Mouse (Mus musculus): Measurements from ENCODE around the gene Slc39a2. TPM values are rescaled to one million over a fixed set of nuclear protein-coding genes. Genes with fewer than 3 reads are reported as not detected.

The Slc39a2 gene
- polyA plus RNA-seq, 1 experiment from 2014 or later: 0.99 TPM

GRCm38 (mm10) chr14:51911301-51911700, 18.6 kb downstream of the Slc39a2 start:
- DNase-seq (ENCODE audit: low spot score) (no peak), ATAC-seq (replicated peaks; ENCODE audit: low FRiP score, low TSS enrichment, low read depth) (no peak)
- Histone ChIP-seq H3K9ac (ENCODE audit: low read length) (no peak overlapping the region), H3K4me1 (replicated peaks; ENCODE audit: control insufficient read depth, insufficient read depth, low read length) (peaks cover 14% of the 10 kb centered on the region; the same call in 1 of the 2 replicates), H3K27ac (ENCODE audit: low read depth) (no peak overlapping the region), H3K4me2 (ENCODE audit: low read length) (no peak overlapping the region), H3K9me3 (ENCODE audit: control insufficient read depth, low read length) (no peaks in the 10 kb centered on the region), H3K4me3 (ENCODE audit: low read depth, low read length) (no peak overlapping the region), H3K27me3 (replicated peaks; ENCODE audit: control insufficient read depth, insufficient read depth, low read length) (no peaks in the 10 kb centered on the region), H3K36me3 (ENCODE audit: control insufficient read depth, insufficient read depth, low read length) (0 out of 2 replicates have a peak, but pooled peaks cover 7% of the 10 kb centered on the region)
- WGBS: 85% methylated on average over 10 of the region's 10 CpGs

DNA sequence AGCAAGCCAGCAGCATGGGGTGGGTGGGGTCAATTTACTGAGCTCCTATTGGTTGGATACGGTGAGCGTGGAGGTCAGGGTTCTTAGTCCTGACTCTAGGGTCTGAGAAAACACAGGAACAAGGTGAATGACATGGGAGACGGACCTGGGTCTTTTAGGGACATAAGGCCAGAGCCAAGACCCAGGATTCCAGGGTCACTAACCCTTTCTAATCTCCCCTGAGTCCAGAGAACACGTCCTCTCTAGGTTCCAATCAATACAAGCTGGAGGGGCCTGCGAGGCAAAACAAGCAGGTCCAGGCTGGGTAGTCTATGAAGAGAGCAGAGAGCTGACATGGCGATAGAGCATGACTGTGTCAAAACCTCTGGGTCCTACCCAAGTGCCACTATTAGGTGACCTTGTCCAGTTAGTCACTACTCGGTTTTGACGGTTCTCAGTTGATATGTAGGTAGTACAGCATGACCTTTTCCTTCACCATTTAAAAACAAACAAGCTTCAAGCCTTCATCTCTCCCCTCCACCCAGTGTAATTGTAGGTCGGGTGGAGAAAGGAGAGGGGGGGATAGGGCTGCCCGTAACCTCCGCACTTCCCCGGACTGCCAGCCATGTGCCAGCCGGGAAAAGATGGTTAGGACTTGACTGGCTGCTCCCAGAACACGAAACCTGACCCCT, 19.8 kb downstream of the Slc39a2 start:
- H3K4me2 ChIP-seq (ENCODE audit: low read length): peak overlapping the region; percentile 100
- H3K4me3 ChIP-seq (ENCODE audit: low read depth, low read length): peak overlapping the region; percentile 63
- 16% methylated on average over 14 of the region's 14 CpGs for WGBS
- ATAC-seq (replicated peaks; ENCODE audit: low FRiP score, low TSS enrichment, low read depth): peak; percentile 22
- H3K27ac ChIP-seq (ENCODE audit: low read depth): no peak overlapping the region
- H3K9me3 ChIP-seq (ENCODE audit: control insufficient read depth, low read length): no peaks in the 10 kb centered on the region
- H3K36me3 ChIP-seq (ENCODE audit: control insufficient read depth, insufficient read depth, low read length): 0 out of 2 replicates have a peak, but pooled peaks cover 7% of the 10 kb centered on the region
- DNase-seq (ENCODE audit: low spot score): no peak
- H3K4me1 ChIP-seq (replicated peaks; ENCODE audit: control insufficient read depth, insufficient read depth, low read length): peaks cover 14% of the 10 kb centered on the region; the same call in 1 of the 2 replicates
- H3K27me3 ChIP-seq (replicated peaks; ENCODE audit: control insufficient read depth, insufficient read depth, low read length): no peaks in the 10 kb centered on the region
- peak overlapping the region; percentile 60 for H3K9ac ChIP-seq (ENCODE audit: low read length)

GRCm38 (mm10) chr14:51913062-51913959, 20.6 kb downstream of the Slc39a2 start:
- Histone ChIP-seq H3K27ac (ENCODE audit: low read depth) (0 out of 2 replicates have a peak overlapping the region, but pooled peaks have one; percentile 22), H3K9ac (ENCODE audit: low read length) (peak overlapping the region; percentile 60), H3K27me3 (replicated peaks; ENCODE audit: control insufficient read depth, insufficient read depth, low read length) (no peaks in the 10 kb centered on the region), H3K4me2 (ENCODE audit: low read length) (peak overlapping the region; percentile 100), H3K4me3 (ENCODE audit: low read depth, low read length) (peak overlapping the region; percentile 63), H3K4me1 (replicated peaks; ENCODE audit: control insufficient read depth, insufficient read depth, low read length) (peaks cover 14% of the 10 kb centered on the region; the same call in 1 of the 2 replicates), H3K9me3 (ENCODE audit: control insufficient read depth, low read length) (no peaks in the 10 kb centered on the region), H3K36me3 (ENCODE audit: control insufficient read depth, insufficient read depth, low read length) (0 out of 2 replicates have a peak, but pooled peaks cover 7% of the 10 kb centered on the region)
- peak; percentile 81 for DNase-seq (ENCODE audit: low spot score)
- 2% methylated on average over 57 of the region's 58 CpGs for WGBS
- ATAC-seq (replicated peaks; ENCODE audit: low FRiP score, low TSS enrichment, low read depth): peak; percentile 91

GRCm38 (mm10) chr14:51913960-51914762, 21.5 kb downstream of the Slc39a2 start, which contains the start of gene Ndrg2:
Gene Ndrg2 (minus strand): TSS chr14:51914158.
- ATAC-seq (replicated peaks; ENCODE audit: low FRiP score, low TSS enrichment, low read depth): peak; percentile 41
- H3K9ac ChIP-seq (ENCODE audit: low read length): peak within 1 kb of the TSS; percentile 60
- 7% methylated on average over 22 of the region's 23 CpGs for WGBS

DNA sequence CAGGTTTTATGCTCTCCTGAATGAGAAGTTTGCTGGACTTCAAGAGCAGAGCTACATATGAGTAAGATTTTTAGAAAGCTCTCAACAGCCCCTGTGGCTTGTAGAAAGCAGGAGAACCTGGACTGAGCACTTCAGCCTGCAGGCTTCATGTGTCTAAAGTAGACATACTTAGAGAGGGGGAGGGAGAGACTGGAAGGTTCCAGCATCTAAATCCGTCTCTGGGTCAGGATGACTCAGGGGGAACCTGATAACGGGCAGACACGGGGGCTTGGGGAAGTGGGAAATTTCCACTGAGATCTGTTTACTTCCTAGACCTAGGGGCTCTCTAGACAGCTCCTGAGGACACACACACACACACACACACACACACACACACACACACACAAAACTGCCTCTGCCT, 22.3 kb downstream of the Slc39a2 start:
- Histone ChIP-seq H3K27me3 (replicated peaks; ENCODE audit: control insufficient read depth, insufficient read depth, low read length) (no peaks in the 10 kb centered on the region), H3K9ac (ENCODE audit: low read length) (no peak overlapping the region), H3K36me3 (ENCODE audit: control insufficient read depth, insufficient read depth, low read length) (0 out of 2 replicates have a peak, but pooled peaks cover 2% of the 10 kb centered on the region), H3K4me2 (ENCODE audit: low read length) (no peak overlapping the region), H3K27ac (ENCODE audit: low read depth) (no peak overlapping the region), H3K9me3 (ENCODE audit: control insufficient read depth, low read length) (no peaks in the 10 kb centered on the region), H3K4me1 (replicated peaks; ENCODE audit: control insufficient read depth, insufficient read depth, low read length) (peaks cover 14% of the 10 kb centered on the region; the same call in 1 of the 2 replicates), H3K4me3 (ENCODE audit: low read depth, low read length) (no peak overlapping the region)
- ATAC-seq (replicated peaks; ENCODE audit: low FRiP score, low TSS enrichment, low read depth): no peak
- 17% methylated on average over 3 of the region's 3 CpGs for WGBS
- no peak for DNase-seq (ENCODE audit: low spot score)

More at GRCm38 (mm10) chr14:51913960-51914762, 21.5 kb downstream of the Slc39a2 start, which contains the start of gene Ndrg2:
- peak; percentile 67 for DNase-seq (ENCODE audit: low spot score)
- peaks cover 14% of the 10 kb centered on the region; the same call in 1 of the 2 replicates for H3K4me1 ChIP-seq (replicated peaks; ENCODE audit: control insufficient read depth, insufficient read depth, low read length)
- H3K9me3 ChIP-seq (ENCODE audit: control insufficient read depth, low read length): no peaks in the 10 kb centered on the region
- peak within 1 kb of the TSS; percentile 100 for H3K4me2 ChIP-seq (ENCODE audit: low read length)
- H3K27ac ChIP-seq (ENCODE audit: low read depth): 0 out of 2 replicates have a peak within 1 kb of the TSS, but pooled peaks have one; percentile 22
- no peaks in the 10 kb centered on the region for H3K27me3 ChIP-seq (replicated peaks; ENCODE audit: control insufficient read depth, insufficient read depth, low read length)
- peak within 1 kb of the TSS; percentile 63 for H3K4me3 ChIP-seq (ENCODE audit: low read depth, low read length)
- 0 out of 2 replicates have a peak, but pooled peaks cover 7% of the 10 kb centered on the region for H3K36me3 ChIP-seq (ENCODE audit: control insufficient read depth, insufficient read depth, low read length)

GRCm38 (mm10) chr14:51916539-51916938, 23.9 kb downstream of the Slc39a2 start:
- no peak for ATAC-seq (replicated peaks; ENCODE audit: low FRiP score, low TSS enrichment, low read depth)
- Histone ChIP-seq H3K36me3 (ENCODE audit: control insufficient read depth, insufficient read depth, low read length) (no peaks in the 10 kb centered on the region), H3K27me3 (replicated peaks; ENCODE audit: control insufficient read depth, insufficient read depth, low read length) (no peaks in the 10 kb centered on the region), H3K4me1 (replicated peaks; ENCODE audit: control insufficient read depth, insufficient read depth, low read length) (peaks cover 15% of the 10 kb centered on the region; the same call in 1 of the 2 replicates), H3K9me3 (ENCODE audit: control insufficient read depth, low read length) (no peaks in the 10 kb centered on the region), H3K4me2 (ENCODE audit: low read length) (no peak overlapping the region), H3K4me3 (ENCODE audit: low read depth, low read length) (no peak overlapping the region), H3K9ac (ENCODE audit: low read length) (no peak overlapping the region), H3K27ac (ENCODE audit: low read depth) (no peak overlapping the region)
- WGBS: 87% methylated on average over 4 of the region's 4 CpGs
- no peak for DNase-seq (ENCODE audit: low spot score)

- H3K4me1 ChIP-seq (replicated peaks; ENCODE audit: control insufficient read depth, insufficient read depth, low read length): peaks cover 19% of the 10 kb centered on the region; the same call in 1 of the 2 replicates
- no peaks in the 10 kb centered on the region for H3K27me3 ChIP-seq (replicated peaks; ENCODE audit: control insufficient read depth, insufficient read depth, low read length)
- H3K9ac ChIP-seq (ENCODE audit: low read length): no peak within 1 kb of the TSS
- WGBS: 85% methylated on average over 4 of the region's 4 CpGs
- DNase-seq (ENCODE audit: low spot score) (no peak), ATAC-seq (replicated peaks; ENCODE audit: low FRiP score, low TSS enrichment, low read depth) (no peak)
- H3K9me3 ChIP-seq (ENCODE audit: control insufficient read depth, low read length): no peaks in the 10 kb centered on the region
- no peaks in the 10 kb centered on the region for H3K36me3 ChIP-seq (ENCODE audit: control insufficient read depth, insufficient read depth, low read length)
- H3K4me2 ChIP-seq (ENCODE audit: low read length): no peak within 1 kb of the TSS
- no peak within 1 kb of the TSS for H3K27ac ChIP-seq (ENCODE audit: low read depth)
- H3K4me3 ChIP-seq (ENCODE audit: low read depth, low read length): no peak within 1 kb of the TSS
Observed at GRCm38 (mm10) chr14:51918125-51918524, 25.4 kb downstream of the Slc39a2 start, which contains the start of gene Tppp2. Gene Tppp2 (plus strand): TSS chr14:51918425.
